Mouse (Mus musculus) Patski (cell line): ENCODE measurements at regions not wholly inside any gene's neighbourhood (a gene's known extent, or its start where the extent isn't known, plus 50 kb on each side); places are given as distances from the start of the nearest gene placed in this dataset.

Source experiments
- ATAC-seq: fragments of 100-300 bp; one replicate; pipeline ENCODE4 v1.8.0; 2021
- CTCF ChIA-PET: fragments of 350-600 bp; sonication (Branson Sonifier 250); formaldehyde crosslinking; loops from one replicate; lab custom pipeline; 2022; ENCODE audit warnings: inconsistent platforms; lab: Charles Lee
- POLR2A ChIA-PET: fragments of 350-600 bp; sonication (Branson Sonifier 250); formaldehyde crosslinking; loops from one replicate; lab custom pipeline; 2022; ENCODE audit warnings: antibody characterized with exemption, inconsistent platforms; lab: Charles Lee
- DNase-seq: peaks from one replicate; pipeline ENCODE4 v3.0.0-alpha.2; 2011; ENCODE audit warnings: low read depth, low spot score
- H3K27me3 ChIP-seq: fragments of 371-371 bp; one replicate; pipeline ENCODE4 v1.5.1; 2021
- CTCF ChIP-seq: fragments of 100-300 bp; IDR thresholded peaks from one replicate; pipeline ENCODE4 v1.5.1; 2021
- in situ Hi-C: fragments of 300-500 bp; cut with MboI; formaldehyde crosslinking; loops from 3 replicates; pipeline ENCODE4 v1.11.1; 2018; ENCODE audit warnings: low pct_unique_long_range_greater_than_20kb, mixed read lengths

GRCm38 (mm10) chr14:114398861-114399557 lies 693.0 kb upstream of the Gpc5 start:
- DNase-seq: no peak
- no peak for TF ChIP-seq CTCF
- ATAC-seq: no peak
- CTCF ChIA-PET: no interaction called here
- in situ Hi-C loops: no loop called here
- POLR2A ChIA-PET: no interaction called here
- H3K27me3 ChIP-seq: no peaks in the 10 kb centered on the region

GRCm38 (mm10) chr14:114418851-114419250 lies 673.2 kb upstream of the Gpc5 start:
- no peak for TF ChIP-seq CTCF
- POLR2A ChIA-PET: no interaction called here
- CTCF ChIA-PET: no interaction called here
- ATAC-seq (no peak), DNase-seq (no peak)
- in situ Hi-C loops: no loop called here
- H3K27me3 ChIP-seq: no peaks in the 10 kb centered on the region

GRCm38 (mm10) chr14:114425475-114425874 lies 666.5 kb upstream of the Gpc5 start:
- DNase-seq (no peak), ATAC-seq (no peak)
- in situ Hi-C loops: no loop called here
- TF ChIP-seq CTCF: no peak
- ChIA-PET POLR2A (no interaction called here), CTCF (no interaction called here)
- no peaks in the 10 kb centered on the region for H3K27me3 ChIP-seq
